Mouse (Mus musculus): ENCODE measurements around the gene Lpcat2. TPM values are rescaled to one million over a fixed set of nuclear protein-coding genes. Genes with fewer than 3 reads are reported as not detected.

Gene Lpcat2
- 1.4 and 2.8 TPM in 2 replicates for polyA plus RNA-seq (2016; fragmentation: Nextera tagmentation; extraction: Ambion mirVana)

GRCm38 (mm10) chr8:92855171-92855894 is at the start of gene Lpcat2:
Gene Lpcat2 (plus strand): TSS chr8:92855339.
- Histone ChIP-seq H3K27ac (peak within 1 kb of the TSS; percentile 86), H3K36me3 (no peaks in the 10 kb centered on the region)
- WGBS: 1% methylated on average over 50 of the region's 50 CpGs

GRCm38 (mm10) chr8:92812773-92813172 is 42.4 kb upstream of the Lpcat2 start:
- H3K4me1 ChIP-seq: no peaks in the 10 kb centered on the region
- 65% methylated on average over 2 of the region's 2 CpGs for WGBS

More at GRCm38 (mm10) chr8:92855171-92855894, at the start of gene Lpcat2:
- Histone ChIP-seq H3K4me3 (peak within 1 kb of the TSS; percentile 79), H3K4me1 (peaks cover 10% of the 10 kb centered on the region), H3K9me3 (no peaks in the 10 kb centered on the region), H3K27me3 (ENCODE audit: insufficient read depth, poor library complexity, severe bottlenecking) (peaks cover 24% of the 10 kb centered on the region; the same call in 1 of the 2 replicates)
- peak; percentile 77 for DNase-seq (ENCODE audit: low spot score)

GRCm38 (mm10) chr8:92815661-92816060 is 39.5 kb upstream of the Lpcat2 start:
- peaks cover 6% of the 10 kb centered on the region; the same call in 1 of the 2 replicates for H3K27me3 ChIP-seq (ENCODE audit: insufficient read depth, poor library complexity, severe bottlenecking)
- no peaks in the 10 kb centered on the region for H3K9me3 ChIP-seq
- H3K4me3 ChIP-seq: no peak overlapping the region
- H3K4me1 ChIP-seq: no peaks in the 10 kb centered on the region
- no peak for DNase-seq (ENCODE audit: low spot score)
- no peaks in the 10 kb centered on the region for H3K36me3 ChIP-seq
- WGBS: 86% methylated on average over 5 of the region's 5 CpGs
- H3K27ac ChIP-seq: no peak overlapping the region

More at GRCm38 (mm10) chr8:92812773-92813172, 42.4 kb upstream of the Lpcat2 start:
- Histone ChIP-seq H3K36me3 (no peaks in the 10 kb centered on the region), H3K9me3 (no peaks in the 10 kb centered on the region), H3K27me3 (ENCODE audit: insufficient read depth, poor library complexity, severe bottlenecking) (peaks cover 6% of the 10 kb centered on the region; the same call in 1 of the 2 replicates), H3K4me3 (no peak overlapping the region), H3K27ac (no peak overlapping the region)
- no peak for DNase-seq (ENCODE audit: low spot score)

- no peak overlapping the region for H3K27ac ChIP-seq
- H3K4me1 ChIP-seq: peaks cover 6% of the 10 kb centered on the region; the same call in 1 of the 2 replicates
- H3K4me3 ChIP-seq: no peak overlapping the region
- WGBS: 29% methylated on average over 6 of the region's 6 CpGs
- DNase-seq (ENCODE audit: low spot score): peak; percentile 93
- peaks cover 6% of the 10 kb centered on the region; the same call in 1 of the 2 replicates for H3K27me3 ChIP-seq (ENCODE audit: insufficient read depth, poor library complexity, severe bottlenecking)
- H3K9me3 ChIP-seq: no peaks in the 10 kb centered on the region
- H3K36me3 ChIP-seq: no peaks in the 10 kb centered on the region
Measured at GRCm38 (mm10) chr8:92817928-92818818, 37.0 kb upstream of the Lpcat2 start.

- no peak overlapping the region for H3K27ac ChIP-seq
- DNase-seq (ENCODE audit: low spot score): no peak
Measured at GRCm38 (mm10) chr8:92821151-92821550, 34.0 kb upstream of the Lpcat2 start.

GRCm38 (mm10) chr8:92822386-92822785 is 32.8 kb upstream of the Lpcat2 start:
- DNase-seq (ENCODE audit: low spot score): no peak
- Histone ChIP-seq H3K4me3 (no peak overlapping the region), H3K4me1 (peaks cover 12% of the 10 kb centered on the region), H3K27ac (no peak overlapping the region), H3K27me3 (ENCODE audit: insufficient read depth, poor library complexity, severe bottlenecking) (peaks cover 17% of the 10 kb centered on the region; the same call in 1 of the 2 replicates), H3K36me3 (no peaks in the 10 kb centered on the region), H3K9me3 (no peaks in the 10 kb centered on the region)
- 70% methylated on average over 5 of the region's 5 CpGs for WGBS

More at GRCm38 (mm10) chr8:92821151-92821550, 34.0 kb upstream of the Lpcat2 start:
- Histone ChIP-seq H3K9me3 (no peaks in the 10 kb centered on the region), H3K4me1 (peaks cover 6% of the 10 kb centered on the region; the same call in 1 of the 2 replicates), H3K27me3 (ENCODE audit: insufficient read depth, poor library complexity, severe bottlenecking) (peaks cover 10% of the 10 kb centered on the region; the same call in 1 of the 2 replicates), H3K4me3 (no peak overlapping the region), H3K36me3 (no peaks in the 10 kb centered on the region)

- Histone ChIP-seq H3K9me3 (no peaks in the 10 kb centered on the region), H3K4me1 (peaks cover 25% of the 10 kb centered on the region), H3K4me3 (no peak overlapping the region), H3K36me3 (peaks cover 6% of the 10 kb centered on the region), H3K27ac (no peak overlapping the region), H3K27me3 (ENCODE audit: insufficient read depth, poor library complexity, severe bottlenecking) (peaks cover 38% of the 10 kb centered on the region; the same call in 1 of the 2 replicates)
- DNase-seq (ENCODE audit: low spot score): no peak
- 76% methylated on average over 4 of the region's 4 CpGs for WGBS
Measured at GRCm38 (mm10) chr8:92825991-92826390, 29.1 kb upstream of the Lpcat2 start.

- Histone ChIP-seq H3K4me3 (peak within 1 kb of the TSS; percentile 69), H3K27me3 (ENCODE audit: insufficient read depth, poor library complexity, severe bottlenecking) (peaks cover 38% of the 10 kb centered on the region; the same call in 1 of the 2 replicates), H3K9me3 (no peaks in the 10 kb centered on the region), H3K4me1 (peaks cover 19% of the 10 kb centered on the region), H3K27ac (peak within 1 kb of the TSS; percentile 90), H3K36me3 (peaks cover 17% of the 10 kb centered on the region)
- DNase-seq (ENCODE audit: low spot score): no peak
- 1% methylated on average over 35 of the region's 37 CpGs for WGBS
Measured at GRCm38 (mm10) chr8:92827243-92828034, 27.7 kb upstream of the Lpcat2 start, which contains the start of gene Mmp2. Gene Mmp2 (plus strand): TSS chr8:92827291.

- Histone ChIP-seq H3K27me3 (ENCODE audit: insufficient read depth, poor library complexity, severe bottlenecking) (peaks cover 38% of the 10 kb centered on the region; the same call in 1 of the 2 replicates), H3K36me3 (peaks cover 24% of the 10 kb centered on the region), H3K4me3 (peak overlapping the region; percentile 69), H3K4me1 (peaks cover 19% of the 10 kb centered on the region), H3K9me3 (no peaks in the 10 kb centered on the region), H3K27ac (peak overlapping the region; percentile 90; the same call in 1 of the 2 replicates)
- DNase-seq (ENCODE audit: low spot score): no peak
- WGBS: 36% methylated on average over 15 of the region's 15 CpGs
Measured at GRCm38 (mm10) chr8:92828251-92828743, 26.8 kb upstream of the Lpcat2 start.

GRCm38 (mm10) chr8:92834065-92834731 is 20.9 kb upstream of the Lpcat2 start:
- no peaks in the 10 kb centered on the region for H3K4me1 ChIP-seq
- WGBS: 65% methylated on average over 5 of the region's 5 CpGs
- H3K9me3 ChIP-seq: no peaks in the 10 kb centered on the region
- DNase-seq (ENCODE audit: low spot score): no peak
- peaks cover 5% of the 10 kb centered on the region; the same call in 1 of the 2 replicates for H3K27me3 ChIP-seq (ENCODE audit: insufficient read depth, poor library complexity, severe bottlenecking)
- peaks cover 45% of the 10 kb centered on the region for H3K36me3 ChIP-seq
- no peak overlapping the region for H3K4me3 ChIP-seq
- H3K27ac ChIP-seq: no peak overlapping the region

- no peak for DNase-seq (ENCODE audit: low spot score)
- H3K4me1 ChIP-seq: no peaks in the 10 kb centered on the region
- no peak overlapping the region for H3K4me3 ChIP-seq
- no peaks in the 10 kb centered on the region for H3K9me3 ChIP-seq
- H3K27ac ChIP-seq: no peak overlapping the region
- peaks cover 51% of the 10 kb centered on the region for H3K36me3 ChIP-seq
- WGBS: 83% methylated on average over 11 of the region's 11 CpGs
- H3K27me3 ChIP-seq (ENCODE audit: insufficient read depth, poor library complexity, severe bottlenecking): peaks cover 5% of the 10 kb centered on the region; the same call in 1 of the 2 replicates
Measured at GRCm38 (mm10) chr8:92834786-92835500, 20.2 kb upstream of the Lpcat2 start.

All from heart, embryonic 10.5 days (tissue).